Mouse (Mus musculus) megakaryocyte, embryonic 14.5 days (primary cell): ENCODE data around the gene Ect2l. TPM values are rescaled to one million over a fixed set of nuclear protein-coding genes. Genes with fewer than 3 reads are reported as not detected.

Experiments used
- H3K27me3 ChIP-seq: replicated peaks from 2 replicates; pipeline ENCODE3; 2012; ENCODE audit warnings: inconsistent platforms
- H3K36me3 ChIP-seq: replicated peaks from 2 replicates; pipeline ENCODE3; 2012; ENCODE audit warnings: low read length, inconsistent platforms, mixed read lengths
- H3K4me1 ChIP-seq: 2 replicates; pipeline ENCODE4 v1.6.1; 2012; ENCODE audit warnings: inconsistent platforms
- H3K4me3 ChIP-seq: replicated peaks from 2 replicates; pipeline ENCODE3; 2012; ENCODE audit warnings: moderate library complexity, mild to moderate bottlenecking, inconsistent platforms
- H3K9me3 ChIP-seq: 2 replicates; pipeline ENCODE4 v1.6.1; 2012; ENCODE audit warnings: inconsistent platforms
- FLI1 ChIP-seq: IDR thresholded peaks from 2 replicates; pipeline ENCODE4 v1.6.1; 2012; ENCODE audit warnings: low read length, inconsistent platforms, mixed read lengths
- GATA1 ChIP-seq: IDR thresholded peaks from 3 replicates; pipeline ENCODE4 v1.6.1; 2012; ENCODE audit warnings: mixed read lengths, low read length, inconsistent platforms, borderline replicate concordance
- polyA plus RNA-seq: library from polyadenylated mRNA; stranded (reverse); fragments of >175 nt; gene quantifications from 2 replicates; pipeline ENCODE4 v1.2.3, GENCODE M21; 2012; ENCODE audit warnings: low replicate concordance; ENCODE audit not compliant: insufficient read depth

The Ect2l gene
- not detected in 2 replicates for polyA plus RNA-seq

GRCm38 (mm10) chr10:18210726-18211125, at the start of gene Ect2l:
TSS of gene Ect2l (minus strand) at chr10:18210890.
- Histone ChIP-seq H3K4me1 (peaks cover 3% of the 10 kb centered on the region; the same call in 1 of the 2 replicates), H3K36me3 (peaks cover 10% of the 10 kb centered on the region), H3K27me3 (peaks cover 2% of the 10 kb centered on the region), H3K9me3 (no peaks in the 10 kb centered on the region), H3K4me3 (peak within 1 kb of the TSS; percentile 56)
- TF ChIP-seq FLI1 (no peak), GATA1 (no peak)

GRCm38 (mm10) chr10:18251345-18251744, 40.7 kb upstream of the Ect2l start:
- Histone ChIP-seq H3K4me3 (no peak overlapping the region), H3K36me3 (no peaks in the 10 kb centered on the region), H3K27me3 (peaks cover 1% of the 10 kb centered on the region), H3K4me1 (no peaks in the 10 kb centered on the region), H3K9me3 (no peaks in the 10 kb centered on the region)
- TF ChIP-seq FLI1 (no peak), GATA1 (no peak)

DNA sequence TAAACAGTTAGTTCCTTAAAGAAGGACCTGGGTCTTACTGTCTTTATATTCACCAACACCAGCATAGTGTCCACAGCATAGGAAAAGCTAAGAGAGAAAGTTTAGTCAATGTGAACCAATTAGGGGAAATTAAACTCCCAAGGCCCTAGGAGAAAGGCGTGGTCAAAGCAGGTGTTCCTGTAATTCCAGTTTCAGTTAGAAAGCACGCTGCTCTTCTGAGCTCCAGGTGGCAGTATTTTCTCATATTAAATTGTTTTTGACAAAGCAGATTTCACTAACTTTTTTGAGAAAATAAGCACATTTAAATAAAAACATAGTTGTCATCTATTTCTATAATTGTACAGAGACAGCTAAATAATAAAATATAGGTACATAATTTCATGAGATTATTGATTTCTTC, 32.9 kb upstream of the Ect2l start:
- TF ChIP-seq GATA1 = no peak

DNA sequence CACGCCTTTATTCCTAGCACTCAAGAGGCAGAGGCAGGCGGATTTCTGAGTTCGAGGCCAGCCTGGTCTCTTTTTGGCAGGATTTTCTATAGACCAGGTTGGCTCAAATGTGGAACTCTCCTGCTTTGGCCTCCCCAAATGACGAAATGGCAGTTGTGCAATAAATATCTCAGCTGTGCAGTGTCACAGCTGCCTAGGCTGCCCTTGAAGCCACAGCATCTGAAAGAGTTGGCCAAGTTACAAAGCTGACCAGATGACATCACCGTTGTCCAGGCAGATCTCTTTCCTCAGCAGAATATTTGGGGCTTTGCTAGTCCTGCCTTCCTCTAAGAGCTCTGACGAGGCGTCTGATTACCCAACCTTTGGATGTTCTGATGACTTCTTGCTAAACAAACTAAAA, 26.5 kb upstream of the Ect2l start:
- Histone ChIP-seq H3K4me3 (no peak overlapping the region), H3K9me3 (no peaks in the 10 kb centered on the region), H3K4me1 (peaks cover 20% of the 10 kb centered on the region; the same call in 1 of the 2 replicates), H3K27me3 (no peaks in the 10 kb centered on the region), H3K36me3 (no peaks in the 10 kb centered on the region)
- TF ChIP-seq GATA1 (no peak), FLI1 (no peak)

More for the DNA sequence above, 32.9 kb upstream of the Ect2l start:
- Histone ChIP-seq H3K27me3 (peaks cover 1% of the 10 kb centered on the region), H3K36me3 (no peaks in the 10 kb centered on the region), H3K4me1 (no peaks in the 10 kb centered on the region), H3K4me3 (no peak overlapping the region), H3K9me3 (no peaks in the 10 kb centered on the region)

DNA sequence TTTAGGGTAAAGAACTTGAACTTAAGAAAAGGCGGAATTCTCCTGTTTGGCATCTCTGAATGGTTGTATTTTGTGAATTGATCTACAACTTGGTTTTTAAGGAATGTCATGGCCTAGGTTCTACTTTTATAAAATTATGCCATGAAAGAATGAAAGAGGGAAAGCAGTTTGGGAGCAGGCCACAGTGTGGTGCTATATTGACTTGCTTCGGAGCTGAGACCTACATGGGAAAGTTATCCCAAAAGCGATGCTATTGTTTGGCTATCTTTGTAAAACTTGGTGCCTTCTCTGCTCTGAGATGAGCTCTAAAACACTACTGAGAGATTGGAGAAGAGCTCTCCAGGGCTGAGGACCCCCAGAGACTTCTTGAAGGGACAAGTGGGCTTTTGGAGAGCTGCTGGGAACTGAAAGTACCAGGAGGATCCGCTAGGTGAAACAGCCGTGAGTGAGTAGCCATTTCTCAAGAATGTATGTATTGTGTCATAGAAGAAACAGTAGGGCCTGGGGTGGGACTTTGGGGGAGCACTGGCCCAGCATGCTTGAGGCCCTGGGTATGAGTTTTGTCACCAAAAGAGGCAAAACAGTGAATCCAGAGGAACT, 25.7 kb upstream of the Ect2l start:
- H3K4me3 ChIP-seq = no peak overlapping the region
- no peaks in the 10 kb centered on the region for H3K27me3 ChIP-seq
- H3K4me1 ChIP-seq = peaks cover 20% of the 10 kb centered on the region; the same call in 1 of the 2 replicates
- H3K9me3 ChIP-seq = no peaks in the 10 kb centered on the region
- no peaks in the 10 kb centered on the region for H3K36me3 ChIP-seq
- TF ChIP-seq GATA1 (no peak), FLI1 (no peak)

DNA sequence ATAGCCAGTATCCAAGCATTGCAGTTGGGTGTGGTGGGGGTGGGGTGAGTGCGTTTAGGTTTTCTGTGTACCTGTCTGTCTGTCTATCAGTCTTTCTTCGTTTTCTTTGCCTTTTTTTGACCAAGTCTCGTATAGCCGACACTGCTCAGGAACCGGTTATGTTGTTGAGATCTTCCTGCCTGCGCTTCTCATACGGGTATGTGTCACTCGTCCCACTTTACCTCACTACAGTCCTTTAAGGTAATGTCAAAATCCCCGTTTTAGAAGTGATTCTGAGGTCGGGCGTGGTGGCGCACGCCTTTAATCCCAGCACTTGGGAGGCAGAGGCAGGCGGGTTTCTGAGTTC, 24.7 kb upstream of the Ect2l start:
- Histone ChIP-seq H3K4me1 (peaks cover 20% of the 10 kb centered on the region; the same call in 1 of the 2 replicates), H3K27me3 (no peaks in the 10 kb centered on the region), H3K9me3 (no peaks in the 10 kb centered on the region), H3K4me3 (peak overlapping the region; percentile 96), H3K36me3 (no peaks in the 10 kb centered on the region)
- TF ChIP-seq GATA1 = no peak
- no peak for TF ChIP-seq FLI1

GRCm38 (mm10) chr10:18234560-18235401, 24.1 kb upstream of the Ect2l start, which contains the start of gene Ccdc28a:
TSS of gene Ccdc28a (minus strand) at chr10:18234998.
- H3K9me3 ChIP-seq = no peaks in the 10 kb centered on the region
- TF ChIP-seq GATA1 (no peak), FLI1 (0 out of 2 replicates have a peak, but pooled peaks have one; percentile 40)
- peaks cover 20% of the 10 kb centered on the region; the same call in 1 of the 2 replicates for H3K4me1 ChIP-seq
- no peaks in the 10 kb centered on the region for H3K36me3 ChIP-seq
- peak within 1 kb of the TSS; percentile 96 for H3K4me3 ChIP-seq
- H3K27me3 ChIP-seq = no peaks in the 10 kb centered on the region

DNA sequence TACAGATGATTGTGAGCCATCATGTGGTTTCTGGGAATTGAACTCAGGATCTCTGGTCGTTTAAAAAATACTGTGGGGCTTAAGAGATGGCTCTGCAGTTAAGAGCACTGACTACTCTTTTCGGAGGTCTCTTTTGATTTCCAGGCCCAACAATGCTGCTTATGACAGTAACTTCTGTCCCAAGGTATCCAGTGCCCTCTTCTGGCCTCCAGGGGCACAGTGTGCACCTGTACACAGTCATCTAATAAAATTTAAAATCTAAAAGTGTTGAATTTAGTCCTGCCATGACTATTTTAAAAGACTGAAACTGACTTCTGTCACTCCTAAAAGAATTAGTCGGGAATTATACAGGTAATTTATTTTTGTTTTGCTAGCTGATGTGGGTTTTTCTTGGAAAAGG, 23.2 kb upstream of the Ect2l start:
- Histone ChIP-seq H3K27me3 (no peaks in the 10 kb centered on the region), H3K4me1 (peaks cover 20% of the 10 kb centered on the region; the same call in 1 of the 2 replicates), H3K36me3 (no peaks in the 10 kb centered on the region), H3K4me3 (peak overlapping the region; percentile 96), H3K9me3 (no peaks in the 10 kb centered on the region)
- TF ChIP-seq FLI1 (no peak), GATA1 (no peak)

DNA sequence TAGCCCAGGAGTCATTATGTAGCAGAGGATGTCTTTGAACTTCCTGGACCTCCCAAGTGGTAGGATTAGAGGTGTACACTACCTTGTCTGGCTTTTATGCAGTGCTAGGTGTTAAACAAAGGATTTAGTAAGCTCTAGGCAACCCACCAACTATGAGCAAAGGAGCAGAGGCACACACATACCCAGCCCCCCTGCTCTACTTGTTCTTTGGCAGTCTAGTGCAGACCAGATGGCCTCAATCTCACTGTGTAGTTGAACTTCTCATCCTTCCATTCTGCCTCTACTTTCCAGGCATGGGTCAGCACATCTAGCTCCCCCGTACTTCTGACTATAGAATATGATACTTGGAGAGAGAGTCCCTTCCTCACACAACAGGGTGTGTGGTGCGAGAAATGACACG, 13.7 kb upstream of the Ect2l start:
- TF ChIP-seq GATA1 = no peak
- TF ChIP-seq FLI1 = no peak
- Histone ChIP-seq H3K4me3 (no peak overlapping the region), H3K27me3 (no peaks in the 10 kb centered on the region), H3K36me3 (peaks cover 32% of the 10 kb centered on the region), H3K9me3 (no peaks in the 10 kb centered on the region), H3K4me1 (no peaks in the 10 kb centered on the region)

- Histone ChIP-seq H3K4me3 (no peak overlapping the region), H3K9me3 (no peaks in the 10 kb centered on the region), H3K36me3 (peaks cover 29% of the 10 kb centered on the region), H3K27me3 (no peaks in the 10 kb centered on the region), H3K4me1 (no peaks in the 10 kb centered on the region)
- no peak for TF ChIP-seq FLI1
Observed at GRCm38 (mm10) chr10:18219351-18219750, 8.7 kb upstream of the Ect2l start.
